Mouse (Mus musculus) G1E-ER4 (cell line): Measurements from ENCODE around the gene Gm6358. TPM values are rescaled to one million over a fixed set of nuclear protein-coding genes. Genes with fewer than 3 reads are reported as not detected.
"Not testable (repeated sequence)": the region's sequence is repeated elsewhere in the genome, so short reads cannot be mapped to it uniquely, and the experiment has no call there.

ENCODE experiments used
- GATA1 ChIP-seq: IDR thresholded peaks from one replicate; pipeline ENCODE4 v1.8.0; 2012; ENCODE audit warnings: low read length, inconsistent platforms
- polyA plus RNA-seq: library from polyadenylated mRNA; stranded (reverse); fragments of >175 nt; gene quantifications from 2 replicates; pipeline ENCODE4 v1.2.3, GENCODE M21; 2012

Gene Gm6358
- not detected in 2 replicates for polyA plus RNA-seq

DNA sequence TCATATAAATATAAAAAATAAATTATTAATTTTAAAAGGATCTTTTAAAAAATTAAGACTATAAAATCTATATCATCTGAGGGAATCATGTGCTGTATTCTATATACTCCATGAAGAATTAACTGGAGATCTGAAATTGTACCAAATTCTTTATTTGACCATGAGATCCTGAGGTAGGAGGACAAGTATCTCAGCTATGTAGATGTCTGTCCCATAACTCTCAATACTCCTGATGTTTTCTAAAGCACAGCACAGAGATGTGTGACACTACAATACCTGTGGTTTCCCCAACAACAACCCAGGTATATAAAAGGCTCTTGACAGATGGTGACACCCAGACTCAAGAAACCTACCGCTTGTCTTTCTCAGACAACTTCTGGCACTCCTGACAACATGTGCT is at the start of gene Gm6358:
TSS of gene Gm6358 (plus strand) at position 301 of the 400 bp plus-strand sequence.
- no peak for TF ChIP-seq GATA1

DNA sequence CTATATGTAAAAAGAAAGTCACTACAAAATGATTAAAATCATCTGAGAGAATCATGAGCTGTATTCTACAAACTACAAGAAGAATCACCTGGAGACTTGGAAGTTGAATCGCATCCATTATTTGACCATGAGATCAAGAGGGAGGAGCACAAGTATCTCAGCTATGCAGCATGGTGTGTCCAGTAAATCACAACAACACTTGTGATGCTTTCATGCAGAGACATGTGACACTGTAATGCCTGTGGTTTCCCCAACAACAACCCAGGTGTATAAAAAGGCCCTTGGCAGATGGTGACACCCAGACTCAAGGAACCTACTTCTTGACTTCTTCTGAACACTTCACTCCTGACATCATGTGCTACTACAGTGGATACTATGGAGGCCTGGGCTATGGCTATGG is 10.1 kb downstream of the Gm6358 start, which contains the start of gene Gm10061:
TSS of gene Gm10061 (plus strand) at position 301 of the 400 bp plus-strand sequence.
- TF ChIP-seq GATA1, result no peak

DNA sequence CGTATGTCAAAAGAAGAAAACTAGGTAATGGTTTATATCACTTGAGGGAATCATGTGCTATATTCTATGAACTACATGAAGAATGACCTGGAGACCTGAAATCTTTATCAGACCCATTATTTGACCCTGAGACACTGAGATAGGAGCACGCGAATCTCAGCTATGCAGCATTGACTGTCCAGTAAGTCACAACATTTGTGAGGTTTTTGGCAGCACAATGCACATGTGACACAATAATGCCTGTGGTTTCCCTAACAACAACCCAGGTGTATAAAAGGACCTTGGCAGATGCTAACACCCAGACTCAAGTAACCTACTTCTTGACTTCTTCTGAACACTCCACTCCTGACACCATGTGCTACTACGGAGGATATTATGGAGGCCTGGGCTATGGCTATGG is 17.0 kb downstream of the Gm6358 start, which contains the start of gene Gm9789:
TSS of gene Gm9789 (plus strand) at position 301 of the 400 bp plus-strand sequence.
- no peak for TF ChIP-seq GATA1

DNA sequence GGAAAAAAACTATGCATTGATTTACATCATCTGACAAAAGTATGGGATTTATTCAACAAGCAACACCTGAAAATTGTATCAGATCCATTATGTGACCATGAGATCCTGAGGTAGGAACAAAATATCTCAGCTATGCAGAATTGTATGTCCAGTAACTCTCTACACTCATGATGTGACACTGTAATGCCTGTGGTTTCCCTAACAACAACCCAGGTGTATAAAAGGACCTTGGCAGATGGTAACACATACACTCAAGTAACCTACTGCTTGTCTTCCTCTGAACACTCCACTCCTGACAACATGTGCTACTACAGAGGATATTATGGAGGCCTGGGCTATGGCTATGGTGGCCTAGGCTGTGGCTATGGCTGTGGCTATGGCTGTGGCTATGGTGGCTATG is 28.5 kb downstream of the Gm6358 start, which contains the start of gene Gm7735:
TSS of gene Gm7735 (plus strand) at position 301 of the 400 bp plus-strand sequence.
- not testable (repeated sequence) for TF ChIP-seq GATA1

DNA sequence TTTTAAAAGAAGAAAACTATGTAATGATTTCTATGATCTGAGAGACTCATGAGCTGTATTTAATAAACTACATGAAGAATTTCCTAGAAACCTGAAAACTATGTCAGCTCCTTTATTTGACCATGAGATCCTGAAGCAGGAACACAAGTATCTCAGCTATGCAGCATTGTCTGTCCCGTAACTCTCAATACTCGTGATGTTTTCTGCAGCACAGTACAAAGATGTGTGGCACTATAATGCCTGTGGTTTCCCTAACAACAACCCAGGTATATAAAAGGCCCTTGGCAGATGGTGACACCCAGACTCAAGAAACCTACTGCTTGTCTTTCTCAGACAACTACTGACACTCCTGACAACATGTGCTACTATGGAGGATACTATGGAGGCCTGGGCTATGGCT is 33.8 kb downstream of the Gm6358 start, which contains the start of gene 1110057P08Rik:
TSS of gene 1110057P08Rik (plus strand) at position 301 of the 400 bp plus-strand sequence.
- TF ChIP-seq GATA1, result no peak

DNA sequence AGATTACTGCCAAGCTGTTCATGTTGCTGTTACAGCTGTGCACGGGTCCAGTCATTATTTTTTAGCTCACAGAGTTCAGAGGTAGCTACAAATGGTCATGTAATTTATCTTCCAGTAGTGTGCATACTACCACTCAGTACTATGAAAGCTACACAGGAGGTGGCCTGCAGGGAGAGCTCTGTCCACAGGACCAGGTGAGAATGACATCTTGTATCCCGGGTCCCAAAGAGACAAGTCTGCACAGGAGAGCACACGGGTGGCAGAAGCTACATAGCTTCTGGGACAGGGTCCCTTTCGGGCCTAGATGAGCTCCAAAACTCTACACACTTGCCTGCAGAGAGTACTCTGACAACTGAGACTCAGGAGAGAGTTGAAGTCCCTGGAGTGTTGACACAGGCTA is 48.0 kb downstream of the Gm6358 start:
- no peak for TF ChIP-seq GATA1

Other genes with a start within 250 kb of the Gm6358 start
- not detected in 2 replicates for gene Krtap19-5, start 244.4 kb upstream of the Gm6358 start, polyA plus RNA-seq
- gene Krtap19-9b, start 208.6 kb upstream of the Gm6358 start, polyA plus RNA-seq, result not detected in 2 replicates
- not detected in 2 replicates for gene Krtap16-3, start 178.0 kb upstream of the Gm6358 start, polyA plus RNA-seq
- not detected in 2 replicates for gene Krtap22-2, start 130.1 kb upstream of the Gm6358 start, polyA plus RNA-seq
- gene Gm10229, start 125.6 kb upstream of the Gm6358 start, polyA plus RNA-seq, result not detected in 2 replicates
- not detected in 2 replicates for gene Krtap6-1, start 109.2 kb upstream of the Gm6358 start, polyA plus RNA-seq
- not detected in 2 replicates for gene Gm10228, start 99.4 kb upstream of the Gm6358 start, polyA plus RNA-seq
- not detected in 2 replicates for gene Krtap6-5, start 93.0 kb upstream of the Gm6358 start, polyA plus RNA-seq
- not detected in 2 replicates for gene 1110025L11Rik, start 76.8 kb upstream of the Gm6358 start, polyA plus RNA-seq
- gene Krtap6-3, start 56.8 kb upstream of the Gm6358 start, polyA plus RNA-seq, result not detected in 2 replicates
- not detected in 2 replicates for gene Gm10061, start 10.2 kb downstream of the Gm6358 start, polyA plus RNA-seq
- gene Gm9789, start 17.1 kb downstream of the Gm6358 start, polyA plus RNA-seq, result not detected in 2 replicates
- not detected in 2 replicates for gene Gm7735, start 28.6 kb downstream of the Gm6358 start, polyA plus RNA-seq
- not detected in 2 replicates for gene 1110057P08Rik, start 33.9 kb downstream of the Gm6358 start, polyA plus RNA-seq
- not detected in 2 replicates for gene Krtap20-2, start 65.0 kb downstream of the Gm6358 start, polyA plus RNA-seq